Comparison of ENCODE assay signal across 9 mouse cellular contexts in the genomic region with DNA sequence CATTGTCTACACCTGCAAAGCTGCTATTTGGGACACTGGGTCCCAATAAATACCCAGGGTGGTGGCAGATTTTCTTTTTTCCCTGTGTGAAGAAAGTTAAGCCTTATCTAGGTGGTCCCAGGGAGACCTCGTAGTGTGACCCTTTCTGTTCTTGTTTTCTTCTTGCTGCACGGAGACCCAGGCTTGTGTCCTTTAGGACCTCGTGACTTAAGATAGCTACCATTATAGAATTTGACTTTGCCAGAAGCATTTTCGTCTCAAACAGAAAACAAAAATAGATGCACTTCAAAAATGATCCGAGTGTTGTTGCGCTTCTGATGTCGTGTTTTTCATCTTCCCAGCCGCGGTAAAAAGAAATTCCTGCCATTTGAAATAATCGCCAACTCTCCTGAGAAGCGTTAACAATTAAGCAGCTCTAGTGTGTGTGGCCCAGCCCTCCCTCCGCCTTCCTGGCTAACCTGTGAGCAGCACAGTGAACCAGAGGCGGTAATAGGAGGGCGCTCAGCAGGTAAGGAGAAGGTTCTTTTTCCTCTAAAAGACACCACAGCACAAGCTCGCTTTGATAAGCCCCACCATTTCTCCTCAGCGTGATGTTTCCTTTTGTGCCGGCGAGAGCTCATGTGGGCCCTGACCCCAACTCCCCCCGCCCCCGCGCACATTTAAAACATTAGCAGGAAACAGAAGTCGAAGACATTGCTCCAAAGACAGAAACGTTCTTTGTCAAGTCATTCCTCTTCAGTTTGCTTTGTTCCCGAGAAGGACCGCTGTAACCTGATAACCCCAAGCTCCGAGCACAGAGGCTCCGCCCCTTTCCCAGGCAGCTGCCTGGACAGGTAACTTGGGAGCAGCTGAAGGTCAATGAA.
A peak's percentile ranks its signal among the peaks of the same experiment; 100 is the strongest.
DNase-seq lines count a peak whose midpoint lies in the region; ATAC-seq and TF ChIP-seq lines count a peak whose summit lies in the region.
"Had no signal": no experiment of that assay in that cellular context is flagged by ENCODE, and none has a peak within 500 bp of the region (broad histone marks: within the 10 kb centered on the region; RNA-seq: fewer than 3 reads in every experiment).

No protein-coding gene starts in this region.

- H3K9ac ChIP-seq in hindbrain, postnatal 0 days (replicated peaks; ENCODE audit: low read length): peak overlapping the region; percentile 35
- H3K9ac ChIP-seq in liver, embryonic 11.5 days (ENCODE audit: low read depth, low read length): peak overlapping the region; percentile 49
- peak overlapping the region; percentile 63 for H3K9ac ChIP-seq in midbrain, embryonic 16.5 days (ENCODE audit: low read depth, low read length)

- no peaks in the 10 kb centered on the region for H3K9me3 ChIP-seq in hindbrain, postnatal 0 days (ENCODE audit: low read length)
- H3K9me3 ChIP-seq in liver, embryonic 11.5 days (ENCODE audit: control insufficient read depth, low read length): no peaks in the 10 kb centered on the region
- H3K9me3 ChIP-seq in midbrain, embryonic 16.5 days (replicated peaks; ENCODE audit: control insufficient read depth, low read length, poor library complexity, severe bottlenecking): no peaks in the 10 kb centered on the region

- WGBS in hindbrain, postnatal 0 days: 4% methylated on average over 27 of the region's 27 CpGs
- 3% methylated on average over 27 of the region's 27 CpGs for WGBS in liver, embryonic 11.5 days
- 2% methylated on average over 27 of the region's 27 CpGs for WGBS in midbrain, embryonic 16.5 days

- H3K4me1 ChIP-seq in hindbrain, postnatal 0 days (ENCODE audit: insufficient read depth, low read length): peaks cover 6% of the 10 kb centered on the region; the same call in 1 of the 2 replicates
- H3K4me1 ChIP-seq in liver, embryonic 11.5 days (replicated peaks; ENCODE audit: control insufficient read depth, insufficient read depth, low read length): no peaks in the 10 kb centered on the region
- peaks cover 11% of the 10 kb centered on the region for H3K4me1 ChIP-seq in midbrain, embryonic 16.5 days (ENCODE audit: control insufficient read depth, insufficient read depth, low read length)

- H3K27ac ChIP-seq in hindbrain, postnatal 0 days: no peak overlapping the region
- H3K27ac ChIP-seq in liver, embryonic 11.5 days (ENCODE audit: low read depth, low read length): no peak overlapping the region
- H3K27ac ChIP-seq in midbrain, embryonic 16.5 days (ENCODE audit: low read length): peak overlapping the region; percentile 64

- H3K27me3 ChIP-seq in hindbrain, postnatal 0 days (ENCODE audit: insufficient read depth, low read length): no peaks in the 10 kb centered on the region
- H3K27me3 ChIP-seq in liver, embryonic 11.5 days (replicated peaks; ENCODE audit: control insufficient read depth, insufficient read depth, low read length): no peaks in the 10 kb centered on the region
- no peaks in the 10 kb centered on the region for H3K27me3 ChIP-seq in midbrain, embryonic 16.5 days (ENCODE audit: control insufficient read depth, insufficient read depth, low read depth, low read length)

- H3K4me3 ChIP-seq in hindbrain, postnatal 0 days (ENCODE audit: low read length): peak overlapping the region; percentile 28
- H3K4me3 ChIP-seq in liver, embryonic 11.5 days (ENCODE audit: low read depth, low read length): peak overlapping the region; percentile 39
- peak overlapping the region; percentile 36 for H3K4me3 ChIP-seq in midbrain, embryonic 16.5 days (ENCODE audit: low read depth, low read length)
- H3K4me3 ChIP-seq: erythroblast, embryonic 14.5 days had no signal

- peak; percentile 32 for DNase-seq in CD4-positive, CD25-positive, alpha-beta regulatory T cell, adult 2 months (ENCODE audit: low read depth, low spot score)
- DNase-seq in embryo, embryonic 10.5 days (ENCODE audit: low spot score): peak; percentile 79
- DNase-seq in hindbrain, postnatal 0 days (ENCODE audit: low spot score): peak; percentile 44
- DNase-seq in liver, embryonic 11.5 days (ENCODE audit: low spot score): peak; percentile 33
- DNase-seq in yolk sac, embryonic 10.5 days (ENCODE audit: low spot score): peak; percentile 73

- H3K4me2 ChIP-seq in hindbrain, postnatal 0 days (ENCODE audit: low read depth, low read length): peak overlapping the region; percentile 60
- H3K4me2 ChIP-seq in liver, embryonic 11.5 days: peak overlapping the region; percentile 74
- H3K4me2 ChIP-seq in midbrain, embryonic 16.5 days (ENCODE audit: low read length): peak overlapping the region; percentile 75

- no peaks in the 10 kb centered on the region for H3K36me3 ChIP-seq in hindbrain, postnatal 0 days (ENCODE audit: insufficient read depth, low read length)
- no peaks in the 10 kb centered on the region for H3K36me3 ChIP-seq in liver, embryonic 11.5 days (ENCODE audit: control insufficient read depth, insufficient read depth, low read length)
- no peaks in the 10 kb centered on the region for H3K36me3 ChIP-seq in midbrain, embryonic 16.5 days (ENCODE audit: control insufficient read depth, insufficient read depth, low read length)

- TF ChIP-seq CTCF in hindbrain, postnatal 0 days (IDR thresholded peaks at IDR 0.05; ENCODE audit: low read depth): no peak

- ATAC-seq in CD4-positive, CD25-positive, alpha-beta regulatory T cell, adult 4 months: no peak
- peak; percentile 66; the same call in 1 of the 2 replicates for ATAC-seq in hindbrain, postnatal 0 days
- no peak; the same call in 1 of the 2 replicates for ATAC-seq in liver, embryonic 11.5 days (replicated peaks; ENCODE audit: low FRiP score)
- ATAC-seq in midbrain, embryonic 16.5 days: peak; percentile 92
- ATAC-seq in monocyte, adult 5-6 weeks (replicated peaks; ENCODE audit: insufficient number of reproducible peaks, low FRiP score, low TSS enrichment, poor library complexity, severe bottlenecking): no peak

Comparison
In these comparisons a context has a peak if more than half of its experiments do, and no peak if none do; other contexts are left out.
1. ATAC-seq: peak in hindbrain, postnatal 0 days (single experiment) and midbrain, embryonic 16.5 days (single experiment); none in CD4-positive, CD25-positive, alpha-beta regulatory T cell, adult 4 months (single experiment), liver, embryonic 11.5 days (single experiment) and monocyte, adult 5-6 weeks (single experiment).
2. Peak in every context shown above with its lines, with median percentiles within 50 percentile points of each other: DNase-seq, H3K4me2 ChIP-seq, H3K4me3 ChIP-seq and H3K9ac ChIP-seq.